ENCODE assay signal across 8 mouse cellular contexts in genomic region chr3:26153782-26154181, GRCm38 (mm10).
DNase-seq lines count a peak whose midpoint lies in the region; ATAC-seq and TF ChIP-seq lines count a peak whose summit lies in the region.

No protein-coding gene starts in this region.

- H3K36me3 ChIP-seq in MEL (ENCODE audit: control insufficient read depth in 1 of 2, insufficient read depth in 2 of 2, low read length in 2 of 2): no peaks in the 10 kb centered on the region; a peak in 1 of 4 replicates
- H3K36me3 ChIP-seq in forebrain, embryonic 10.5 days (replicated peaks): no peaks in the 10 kb centered on the region
- H3K36me3 ChIP-seq in hindbrain, embryonic 11.5 days (ENCODE audit: control insufficient read depth, insufficient read depth, low read length): no peaks in the 10 kb centered on the region
- no peaks in the 10 kb centered on the region for H3K36me3 ChIP-seq in stomach, embryonic 16.5 days (ENCODE audit: control insufficient read depth, insufficient read depth, low read length)

- TF ChIP-seq POLR2A in MEL (IDR thresholded peaks at IDR 0.05; ENCODE audit: control insufficient read depth in 1 of 2, insufficient read depth in 1 of 2, low read depth in 1 of 2, low read length in 2 of 2, poor library complexity in 1 of 2): no peak
- TF ChIP-seq POLR2A in brain, embryonic 14.5 days (IDR thresholded peaks at IDR 0.05; ENCODE audit: borderline replicate concordance, extremely low read depth, insufficient read depth, insufficient read length, poor library complexity, severe bottlenecking): no peak

- no peak for TF ChIP-seq EP300 in MEL (IDR thresholded peaks at IDR 0.05; ENCODE audit: low read depth in 1 of 2, low read length in 2 of 2)

- no peak overlapping the region for H3K9ac ChIP-seq in MEL (ENCODE audit: control insufficient read depth, low read depth, low read length, poor library complexity, severe bottlenecking)
- peak overlapping the region; percentile 63 for H3K9ac ChIP-seq in hindbrain, embryonic 11.5 days (ENCODE audit: low read depth, low read length)
- 0 out of 2 replicates have a peak overlapping the region, but pooled peaks have one; percentile 64 for H3K9ac ChIP-seq in stomach, embryonic 16.5 days (ENCODE audit: low read length)

- TF ChIP-seq RAD21 in MEL (IDR thresholded peaks at IDR 0.05; ENCODE audit: low read depth, low read length): peak; percentile 40

- no peak overlapping the region for H3K4me3 ChIP-seq in MEL (ENCODE audit: control insufficient read depth in 1 of 2, insufficient read depth in 1 of 2, low read depth in 2 of 2, low read length in 2 of 2)
- H3K4me3 ChIP-seq in forebrain, embryonic 10.5 days: peak overlapping the region; percentile 61
- H3K4me3 ChIP-seq in hindbrain, embryonic 11.5 days (ENCODE audit: low read depth, low read length): peak overlapping the region; percentile 50
- peak overlapping the region; percentile 54 for H3K4me3 ChIP-seq in stomach, embryonic 16.5 days (replicated peaks; ENCODE audit: low read length)

- H3K4me2 ChIP-seq in hindbrain, embryonic 11.5 days (replicated peaks; ENCODE audit: low read depth, low read length): peak overlapping the region; percentile 52
- H3K4me2 ChIP-seq in stomach, embryonic 16.5 days (ENCODE audit: low read depth, low read length): peak overlapping the region; percentile 81

- H3K27ac ChIP-seq in MEL (ENCODE audit: control insufficient read depth, low read depth, low read length): no peak overlapping the region
- peak overlapping the region; percentile 83; the same call in 1 of the 2 replicates for H3K27ac ChIP-seq in forebrain, embryonic 10.5 days
- no peak overlapping the region for H3K27ac ChIP-seq in hindbrain, embryonic 11.5 days (ENCODE audit: low read depth, low read length)
- no peak overlapping the region for H3K27ac ChIP-seq in stomach, embryonic 16.5 days (ENCODE audit: low read length)

- 2% methylated on average over 9 of the region's 9 CpGs for WGBS in forebrain, embryonic 10.5 days
- 2% methylated on average over 9 of the region's 9 CpGs for WGBS in hindbrain, embryonic 11.5 days
- WGBS in stomach, embryonic 16.5 days: under 1% methylated on average over 9 of the region's 9 CpGs

- no peaks in the 10 kb centered on the region for H3K79me2 ChIP-seq in MEL (ENCODE audit: control insufficient read depth, insufficient read depth, low read length, poor library complexity)

- H3K4me1 ChIP-seq in MEL (ENCODE audit: control insufficient read depth in 1 of 2, insufficient read depth in 2 of 2, low read length in 2 of 2): peaks cover 0 to 3% of the 10 kb centered on the region in 2 experiments; a peak in 1 of 4 replicates
- peaks cover 22% of the 10 kb centered on the region for H3K4me1 ChIP-seq in forebrain, embryonic 10.5 days
- H3K4me1 ChIP-seq in hindbrain, embryonic 11.5 days (replicated peaks; ENCODE audit: control insufficient read depth, insufficient read depth, low read length): no peaks in the 10 kb centered on the region
- peaks cover 6% of the 10 kb centered on the region; the same call in 1 of the 2 replicates for H3K4me1 ChIP-seq in stomach, embryonic 16.5 days (ENCODE audit: control insufficient read depth, insufficient read depth, low read length)

- peak; percentile 4 for DNase-seq in MEL (ENCODE audit: low read depth, low spot score)
- peak; percentile 84 for DNase-seq in brain, embryonic 14.5 days (ENCODE audit: low read depth)
- DNase-seq in forebrain, embryonic 10.5 days (ENCODE audit: extremely low spot score, low spot score): peak; percentile 60
- DNase-seq in hindbrain, embryonic 11.5 days (ENCODE audit: low spot score): peak; percentile 84
- DNase-seq in layer of hippocampus, postnatal 25 days (ENCODE audit: extremely low spot score in 1 of 2, low spot score in 1 of 2): peak; percentile 64 to 80
- peak; percentile 66 for DNase-seq in mesoderm, embryonic 11.5 days (ENCODE audit: low read depth, low spot score)

- no peaks in the 10 kb centered on the region for H3K9me3 ChIP-seq in MEL (replicated peaks; ENCODE audit: insufficient read depth, low read length)
- H3K9me3 ChIP-seq in forebrain, embryonic 10.5 days: no peaks in the 10 kb centered on the region
- no peaks in the 10 kb centered on the region for H3K9me3 ChIP-seq in hindbrain, embryonic 11.5 days (ENCODE audit: control insufficient read depth, low read length)
- no peaks in the 10 kb centered on the region for H3K9me3 ChIP-seq in stomach, embryonic 16.5 days (replicated peaks; ENCODE audit: control insufficient read depth, low read length)

- TF ChIP-seq CTCF in MEL (IDR thresholded peaks at IDR 0.05 in 2 of 3, conservative IDR thresholded peaks at IDR 0.05 in 1 of 3; ENCODE audit: control insufficient read depth in 1 of 3, insufficient read depth in 1 of 3, low read depth in 2 of 3, low read length in 3 of 3, poor library complexity in 1 of 3, severe bottlenecking in 1 of 3): peak; percentile 33 to 49 (median 42); a peak in 5 of 6 replicates
- peak; percentile 75 for TF ChIP-seq CTCF in brain, embryonic 14.5 days (IDR thresholded peaks at IDR 0.05; ENCODE audit: borderline replicate concordance, extremely low read depth, insufficient read depth, insufficient read length)

- ATAC-seq in hindbrain, embryonic 11.5 days (ENCODE audit: low FRiP score): peak; percentile 54
- ATAC-seq in stomach, embryonic 16.5 days (ENCODE audit: insufficient read depth, low FRiP score): no peak
- ATAC-seq in granulocyte monocyte progenitor cell, adult 5-6 weeks (replicated peaks; ENCODE audit: poor library complexity, severe bottlenecking): no peak

- no peaks in the 10 kb centered on the region for H3K27me3 ChIP-seq in MEL (ENCODE audit: control insufficient read depth in 1 of 2, insufficient read depth in 2 of 2, low read length in 2 of 2)
- H3K27me3 ChIP-seq in forebrain, embryonic 10.5 days (ENCODE audit: poor library complexity, severe bottlenecking): peaks cover 19% of the 10 kb centered on the region
- no peaks in the 10 kb centered on the region for H3K27me3 ChIP-seq in hindbrain, embryonic 11.5 days (ENCODE audit: control insufficient read depth, insufficient read depth, low read length)
- no peaks in the 10 kb centered on the region for H3K27me3 ChIP-seq in stomach, embryonic 16.5 days (ENCODE audit: control insufficient read depth, insufficient read depth, low read length)

TF ChIP-seq in MEL, 35 proteins besides CTCF, POLR2A, EP300 and RAD21:
- no peak for TF ChIP-seq TBP (IDR thresholded peaks at IDR 0.05; ENCODE audit: low read depth, low read length)
- TF ChIP-seq SMC3 (IDR thresholded peaks at IDR 0.05; ENCODE audit: low read depth, low read length): peak; percentile 24
- TF ChIP-seq ZC3H11A (IDR thresholded peaks at IDR 0.05; ENCODE audit: low read depth, low read length): no peak
- no peak for TF ChIP-seq USF1 (IDR thresholded peaks at IDR 0.05; ENCODE audit: low read depth, low read length)
- no peak for TF ChIP-seq CHD1 (IDR thresholded peaks at IDR 0.05; ENCODE audit: low read depth, low read length)
- TF ChIP-seq TCF12 (IDR thresholded peaks at IDR 0.05; ENCODE audit: low read depth, low read length): no peak
- no peak for TF ChIP-seq SIN3A (IDR thresholded peaks at IDR 0.05; ENCODE audit: low read length)

Comparison
In these comparisons a context has a peak if more than half of its experiments do, and no peak if none do; other contexts are left out.
1. DNase-seq: peak in every context shown above with its lines; median percentile 84 in brain, embryonic 14.5 days; 84 in hindbrain, embryonic 11.5 days; 72 in layer of hippocampus, postnatal 25 days; 66 in mesoderm, embryonic 11.5 days; 60 in forebrain, embryonic 10.5 days; 4 in MEL.
2. H3K4me3 ChIP-seq: peak in forebrain, embryonic 10.5 days (single experiment), hindbrain, embryonic 11.5 days (single experiment) and stomach, embryonic 16.5 days (single experiment); none in MEL (0 of 2).